Mouse (Mus musculus) heart, adult 2 months (tissue): ENCODE data around the gene Sept9.

Experiments
- CTCF ChIP-seq: fragments of 200-600 bp; IDR thresholded peaks from 2 replicates; pipeline ENCODE4 v1.8.1; 2022; ENCODE audit warnings: antibody characterized with exemption, mild to moderate bottlenecking, moderate library complexity
- EP300 ChIP-seq: fragments of 200-500 bp; IDR thresholded peaks from 2 replicates; pipeline ENCODE4 v1.6.1; 2011; ENCODE audit warnings: low read depth, low read length, control low read depth; ENCODE audit not compliant: insufficient read depth
- POLR2A ChIP-seq: fragments of 200-500 bp; IDR thresholded peaks from 2 replicates; pipeline ENCODE4 v1.6.1; 2011; ENCODE audit warnings: mild to moderate bottlenecking, low read depth, low read length, control low read depth; ENCODE audit not compliant: insufficient read depth

DNA sequence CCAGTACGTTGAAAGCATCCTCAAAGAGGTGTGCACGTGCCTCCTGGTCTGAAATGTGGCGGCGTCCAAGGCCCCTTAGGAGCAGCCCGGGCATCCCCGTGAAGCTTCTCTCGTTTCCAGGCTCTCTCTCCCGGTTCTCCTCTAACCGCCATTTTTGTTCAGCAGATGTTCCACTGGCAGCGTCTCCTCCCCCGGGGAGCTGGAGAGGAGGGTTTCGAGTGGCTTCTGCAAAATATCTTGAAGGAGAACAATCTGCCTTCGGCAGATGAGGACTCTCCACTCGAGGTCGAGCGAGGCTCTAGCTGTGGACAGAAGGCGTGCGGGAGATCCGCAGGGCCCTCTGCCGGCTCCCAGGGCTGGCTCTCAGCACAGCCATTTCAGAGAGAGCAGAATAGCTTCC lies 173.7 kb downstream of the Sept9 start:
- TF ChIP-seq CTCF (no peak), POLR2A (no peak), EP300 (no peak)
